Mouse (Mus musculus): ENCODE data around the gene Lrp8.

GRCm38 (mm10) chr4:107833525-107833924 is 31.5 kb downstream of the Lrp8 start:
- TF ChIP-seq CTCF (IDR thresholded peaks at IDR 0.05; ENCODE audit: insufficient read depth, low read length) (no peak), POLR2A (IDR thresholded peaks at IDR 0.05; ENCODE audit: borderline replicate concordance, extremely low read depth, low read depth, low read length) (no peak)
